Mouse (Mus musculus) MEL (cell line): ENCODE measurements at regions not wholly inside any gene's neighbourhood (a gene's known extent, or its start where the extent isn't known, plus 50 kb on each side); places are given as distances from the start of the nearest gene placed in this dataset.

ENCODE experiments used
- DNase-seq: peaks from one replicate; pipeline ENCODE4 v3.0.0; 2011; ENCODE audit warnings: low read depth, low spot score
- H3K27ac ChIP-seq: 2 replicates; pipeline ENCODE4 v1.5.1; 2012; ENCODE audit warnings: low read depth, mild to moderate bottlenecking, control low read depth, low read length, moderate library complexity; ENCODE audit not compliant: control insufficient read depth
- H3K27me3 ChIP-seq, 2 experiments: fragments of 150-350 bp in 1 of 2; sonication (generic) in 1 of 2; 2 replicates each; pipeline ENCODE4 v1.6.1; 2012; ENCODE audit warnings: low read length in 2 of 2, mild to moderate bottlenecking in 2 of 2, improper control_type of control experiment in 1 of 2, moderate library complexity in 1 of 2; ENCODE audit not compliant: insufficient read depth in 2 of 2, control insufficient read depth in 1 of 2
- H3K36me3 ChIP-seq, 2 experiments: 2 replicates each; pipeline ENCODE4 v1.6.1; 2012 to 2014; ENCODE audit warnings: low read length in 2 of 2, improper control_type of control experiment in 1 of 2, inconsistent platforms in 1 of 2, mild to moderate bottlenecking in 1 of 2; ENCODE audit not compliant: insufficient read depth in 2 of 2, control insufficient read depth in 1 of 2
- H3K4me1 ChIP-seq, 2 experiments: fragments of 150-350 bp in 1 of 2; sonication (generic) in 1 of 2; 2 replicates each; pipeline ENCODE4 v1.6.1; 2012; ENCODE audit warnings: low read length in 2 of 2, improper control_type of control experiment in 1 of 2, mild to moderate bottlenecking in 1 of 2; ENCODE audit not compliant: insufficient read depth in 2 of 2, control insufficient read depth in 1 of 2
- H3K4me3 ChIP-seq, 2 experiments: fragments of 150-350 bp in 1 of 2; sonication (generic) in 1 of 2; 2 replicates each; pipeline ENCODE4 v1.5.1; 2012; ENCODE audit warnings: low read depth in 2 of 2, low read length in 2 of 2, mild to moderate bottlenecking in 2 of 2, moderate library complexity in 2 of 2, control low read depth in 1 of 2, improper control_type of control experiment in 1 of 2; ENCODE audit not compliant: control insufficient read depth in 1 of 2, insufficient read depth in 1 of 2
- H3K79me2 ChIP-seq: 2 replicates; pipeline ENCODE4 v1.6.1; 2012; ENCODE audit warnings: mild to moderate bottlenecking, low read length, moderate library complexity; ENCODE audit not compliant: control insufficient read depth, poor library complexity, insufficient read depth
- H3K9ac ChIP-seq: 2 replicates; pipeline ENCODE4 v1.6.1; 2012; ENCODE audit warnings: low read depth, mild to moderate bottlenecking, control low read depth, low read length, moderate library complexity; ENCODE audit not compliant: control insufficient read depth, poor library complexity, severe bottlenecking
- H3K9me3 ChIP-seq: fragments of 150-350 bp; sonication (generic); replicated peaks from 2 replicates; pipeline ENCODE4 v1.6.1; 2012; ENCODE audit warnings: mild to moderate bottlenecking, low read length, improper control_type of control experiment, moderate library complexity; ENCODE audit not compliant: insufficient read depth
- CHD1 ChIP-seq: IDR thresholded peaks from 2 replicates; pipeline ENCODE4 v1.6.1; 2012; ENCODE audit warnings: low read depth, mild to moderate bottlenecking, inconsistent platforms, low read length, improper control_type of control experiment
- CHD2 ChIP-seq: IDR thresholded peaks from 2 replicates; pipeline ENCODE4 v1.6.1; 2011; ENCODE audit warnings: low read length, improper control_type of control experiment
- CTCF ChIP-seq, 3 experiments: IDR thresholded peaks in 2 of 3; conservative IDR thresholded peaks in 1 of 3; 2 replicates each; pipeline ENCODE4 v1.5.1; 2011 to 2012; ENCODE audit warnings: low read length in 3 of 3, low read depth in 2 of 3, mild to moderate bottlenecking in 2 of 3, improper control_type of control experiment in 1 of 3, inconsistent platforms in 1 of 3, mixed read lengths in 1 of 3, moderate library complexity in 1 of 3; ENCODE audit not compliant: control insufficient read depth in 1 of 3, insufficient read depth in 1 of 3, poor library complexity in 1 of 3, severe bottlenecking in 1 of 3
- ELF1 ChIP-seq: IDR thresholded peaks from 2 replicates; pipeline ENCODE4 v1.6.1; 2014; ENCODE audit warnings: low read depth, mild to moderate bottlenecking, inconsistent platforms, low read length, improper control_type of control experiment, moderate library complexity
- EP300 ChIP-seq, 2 experiments: IDR thresholded peaks; 2 replicates each; pipeline ENCODE4 v1.6.1; 2011; ENCODE audit warnings: improper control_type of control experiment in 2 of 2, low read length in 2 of 2, low read depth in 1 of 2, mild to moderate bottlenecking in 1 of 2
- ETS1 ChIP-seq: IDR thresholded peaks from 2 replicates; pipeline ENCODE4 v1.6.1; 2012; ENCODE audit warnings: low read depth, mild to moderate bottlenecking, inconsistent platforms, low read length, improper control_type of control experiment, moderate library complexity
- HCFC1 ChIP-seq: IDR thresholded peaks from 2 replicates; pipeline ENCODE4 v1.6.1; 2012; ENCODE audit warnings: low read depth, mild to moderate bottlenecking, inconsistent platforms, low read length, improper control_type of control experiment, moderate library complexity
- MAFK ChIP-seq: IDR thresholded peaks from 2 replicates; pipeline ENCODE4 v1.6.1; 2011; ENCODE audit warnings: low read depth, mild to moderate bottlenecking, low read length, improper control_type of control experiment, borderline replicate concordance
- MAZ ChIP-seq: IDR thresholded peaks from 2 replicates; pipeline ENCODE4 v1.6.1; 2012; ENCODE audit warnings: low read depth, mild to moderate bottlenecking, inconsistent platforms, low read length, improper control_type of control experiment
- MEF2A ChIP-seq: IDR thresholded peaks from 2 replicates; pipeline ENCODE4 v1.6.1; 2014; ENCODE audit warnings: low read depth, mild to moderate bottlenecking, inconsistent platforms, low read length, improper control_type of control experiment; ENCODE audit not compliant: poor library complexity, insufficient replicate concordance, severe bottlenecking; ENCODE audit errors: extremely low read depth
- MXI1 ChIP-seq: IDR thresholded peaks from 2 replicates; pipeline ENCODE4 v1.6.1; 2011; ENCODE audit warnings: mild to moderate bottlenecking, low read depth, low read length, improper control_type of control experiment
- MYB ChIP-seq: IDR thresholded peaks from 2 replicates; pipeline ENCODE4 v1.6.1; 2011; ENCODE audit warnings: mild to moderate bottlenecking, low read depth, low read length, improper control_type of control experiment
- MYC ChIP-seq: IDR thresholded peaks from 2 replicates; pipeline ENCODE4 v1.6.1; 2011; ENCODE audit warnings: low read depth, mild to moderate bottlenecking, low read length, improper control_type of control experiment, moderate library complexity
- POLR2A ChIP-seq, 2 experiments: IDR thresholded peaks; 2 replicates each; pipeline ENCODE4 v1.6.1; 2011 to 2012; ENCODE audit warnings: low read length in 2 of 2, mild to moderate bottlenecking in 2 of 2, control low read depth in 1 of 2, improper control_type of control experiment in 1 of 2, low read depth in 1 of 2, moderate library complexity in 1 of 2; ENCODE audit not compliant: control insufficient read depth in 1 of 2, insufficient read depth in 1 of 2, poor library complexity in 1 of 2
- POLR2AphosphoS2 ChIP-seq: IDR thresholded peaks from 2 replicates; pipeline ENCODE4 v1.6.1; 2011; ENCODE audit warnings: low read length, improper control_type of control experiment
- POLR2AphosphoS5 ChIP-seq: IDR thresholded peaks from 2 replicates; pipeline ENCODE4 v1.6.1; 2012; ENCODE audit warnings: low read depth, borderline replicate concordance, mild to moderate bottlenecking, inconsistent platforms, low read length, moderate library complexity, mixed read lengths
- SIN3A ChIP-seq: IDR thresholded peaks from 2 replicates; pipeline ENCODE4 v1.6.1; 2012; ENCODE audit warnings: low read length, improper control_type of control experiment, inconsistent platforms
- SMC3 ChIP-seq: IDR thresholded peaks from 2 replicates; pipeline ENCODE4 v1.6.1; 2011; ENCODE audit warnings: low read depth, low read length, improper control_type of control experiment
- TAL1 ChIP-seq: IDR thresholded peaks from 2 replicates; pipeline ENCODE4 v1.6.1; 2012; ENCODE audit warnings: mild to moderate bottlenecking, inconsistent platforms, low read length, moderate library complexity, mixed read lengths
- TCF12 ChIP-seq: IDR thresholded peaks from 2 replicates; pipeline ENCODE4 v1.6.1; 2014; ENCODE audit warnings: low read depth, mild to moderate bottlenecking, inconsistent platforms, low read length, improper control_type of control experiment, moderate library complexity
- UBTF ChIP-seq: IDR thresholded peaks from 2 replicates; pipeline ENCODE4 v1.6.1; 2012; ENCODE audit warnings: low read depth, mild to moderate bottlenecking, inconsistent platforms, low read length, improper control_type of control experiment, moderate library complexity, borderline replicate concordance; ENCODE audit not compliant: insufficient read depth
- USF1 ChIP-seq: IDR thresholded peaks from 2 replicates; pipeline ENCODE4 v1.6.1; 2014; ENCODE audit warnings: low read depth, mild to moderate bottlenecking, inconsistent platforms, low read length, improper control_type of control experiment, moderate library complexity
- USF2 ChIP-seq, 2 experiments: IDR thresholded peaks; 2 replicates each; pipeline ENCODE4 v1.6.1; 2011 to 2012; ENCODE audit warnings: improper control_type of control experiment in 2 of 2, low read length in 2 of 2, borderline replicate concordance in 1 of 2, inconsistent platforms in 1 of 2, low read depth in 1 of 2, mild to moderate bottlenecking in 1 of 2; ENCODE audit not compliant: insufficient read depth in 1 of 2
- ZC3H11A ChIP-seq: IDR thresholded peaks from 2 replicates; pipeline ENCODE4 v1.6.1; 2012; ENCODE audit warnings: low read depth, mild to moderate bottlenecking, inconsistent platforms, low read length, improper control_type of control experiment
- ZKSCAN1 ChIP-seq: IDR thresholded peaks from 2 replicates; pipeline ENCODE4 v1.6.1; 2012; ENCODE audit warnings: low read depth, mild to moderate bottlenecking, inconsistent platforms, low read length, improper control_type of control experiment, moderate library complexity
- ZMIZ1 ChIP-seq: IDR thresholded peaks from 2 replicates; pipeline ENCODE4 v1.6.1; 2012; ENCODE audit warnings: low read depth, mild to moderate bottlenecking, inconsistent platforms, low read length, improper control_type of control experiment, moderate library complexity
- ZNF384 ChIP-seq: IDR thresholded peaks from 2 replicates; pipeline ENCODE4 v1.6.1; 2012; ENCODE audit warnings: low read depth, mild to moderate bottlenecking, inconsistent platforms, low read length, improper control_type of control experiment

DNA sequence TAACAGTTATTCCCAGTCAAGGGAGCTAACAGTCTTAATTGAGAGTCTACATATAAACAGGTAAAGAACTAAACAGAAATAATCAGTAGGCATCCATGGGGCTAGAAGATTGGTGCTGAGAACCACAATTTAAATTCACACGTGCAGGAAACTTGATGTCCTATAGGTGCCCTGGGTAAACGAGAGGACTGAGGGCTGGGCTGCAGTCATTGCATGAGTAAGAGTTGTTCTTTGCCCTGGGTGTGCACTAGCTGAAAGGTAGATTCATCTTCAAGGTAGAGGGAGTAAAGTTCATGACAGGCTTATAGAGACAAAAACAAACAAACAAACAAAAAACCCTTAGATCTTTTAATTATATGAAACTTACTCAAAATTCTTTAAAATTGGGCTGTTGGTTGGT is 411.1 kb upstream of the Acvr2a start:
- no peak overlapping the region for H3K4me3 ChIP-seq
- no peak for DNase-seq
- no peak for TF ChIP-seq MXI1
- no peak for TF ChIP-seq TCF12
- TF ChIP-seq CTCF (IDR thresholded peaks at IDR 0.05 in 2 of 3, conservative IDR thresholded peaks at IDR 0.05 in 1 of 3; ENCODE audit: control insufficient read depth in 1 of 3, insufficient read depth in 1 of 3, low read depth in 2 of 3, low read length in 3 of 3, poor library complexity in 1 of 3, severe bottlenecking in 1 of 3), result no peak
- TF ChIP-seq EP300 (IDR thresholded peaks at IDR 0.05; ENCODE audit: low read depth in 1 of 2, low read length in 2 of 2), result no peak
- no peak for TF ChIP-seq TAL1
- no peak for TF ChIP-seq ZMIZ1
- TF ChIP-seq HCFC1, result no peak
- TF ChIP-seq ZKSCAN1, result no peak
- TF ChIP-seq POLR2AphosphoS5, result no peak
- TF ChIP-seq ETS1, result no peak
- no peak for TF ChIP-seq USF2 (IDR thresholded peaks at IDR 0.05; ENCODE audit: borderline replicate concordance in 1 of 2, insufficient read depth in 1 of 2, low read depth in 1 of 2, low read length in 2 of 2)
- no peak for TF ChIP-seq CHD2
- no peak for TF ChIP-seq ZNF384
- TF ChIP-seq POLR2AphosphoS2, result no peak
- no peak for TF ChIP-seq USF1
- no peak for TF ChIP-seq MAFK
- TF ChIP-seq MYC, result no peak
- TF ChIP-seq ZC3H11A, result no peak
- no peak for TF ChIP-seq UBTF
- no peak for TF ChIP-seq CHD1

DNA sequence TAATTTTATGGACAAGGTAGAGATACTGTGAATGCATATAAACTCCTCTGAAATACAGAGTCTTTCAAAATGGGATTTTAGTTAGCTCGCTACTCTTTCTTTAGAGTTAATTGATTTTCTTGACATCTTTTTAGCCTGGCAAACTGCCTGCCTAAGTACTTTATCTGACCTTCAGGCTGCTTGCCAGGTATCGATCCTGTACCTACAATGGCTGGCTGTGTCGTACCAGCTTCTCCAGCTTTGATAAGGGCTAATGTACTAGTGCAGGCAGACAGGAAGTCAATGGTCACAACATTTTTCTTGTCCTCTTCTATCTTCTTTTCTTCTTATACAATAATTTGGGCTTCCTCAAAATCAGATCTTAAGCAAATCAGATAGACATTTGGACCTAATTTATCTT is 409.4 kb upstream of the Acvr2a start:
- Histone ChIP-seq H3K4me3 (no peak overlapping the region), H3K4me1 (no peaks in the 10 kb centered on the region), H3K79me2 (no peaks in the 10 kb centered on the region), H3K36me3 (no peaks in the 10 kb centered on the region), H3K27ac (no peak overlapping the region), H3K27me3 (no peaks in the 10 kb centered on the region), H3K9ac (no peak overlapping the region), H3K9me3 (no peaks in the 10 kb centered on the region)
- TF ChIP-seq ETS1 (no peak), MEF2A (no peak), CHD2 (no peak), ZNF384 (no peak), USF2 (IDR thresholded peaks at IDR 0.05; ENCODE audit: borderline replicate concordance in 1 of 2, insufficient read depth in 1 of 2, low read depth in 1 of 2, low read length in 2 of 2) (no peak), SIN3A (no peak), POLR2A (IDR thresholded peaks at IDR 0.05; ENCODE audit: control insufficient read depth in 1 of 2, insufficient read depth in 1 of 2, low read depth in 1 of 2, low read length in 2 of 2, poor library complexity in 1 of 2) (no peak), USF1 (no peak), ZC3H11A (no peak), SMC3 (no peak), MYB (no peak), MAZ (no peak), ELF1 (no peak), CHD1 (no peak), ZMIZ1 (no peak)
- no peak for DNase-seq

More for the DNA sequence above, 411.1 kb upstream of the Acvr2a start:
- Histone ChIP-seq H3K79me2 (no peaks in the 10 kb centered on the region), H3K36me3 (no peaks in the 10 kb centered on the region), H3K27me3 (no peaks in the 10 kb centered on the region), H3K27ac (no peak overlapping the region), H3K9me3 (no peaks in the 10 kb centered on the region), H3K9ac (no peak overlapping the region), H3K4me1 (no peaks in the 10 kb centered on the region)
